Mouse (Mus musculus) forebrain, postnatal 0 days (tissue): ENCODE measurements around the gene Rsrc2. TPM values are rescaled to one million over a fixed set of nuclear protein-coding genes. Genes with fewer than 3 reads are reported as not detected.
"Not testable (repeated sequence)": the region's sequence is repeated elsewhere in the genome, so short reads cannot be mapped to it uniquely, and the experiment has no call there.

Experiments used
- ATAC-seq: fragments of 200-750 bp; cut with Nextera tagmentation; 2 replicates; pipeline ENCODE4 v1.8.0; 2017; ENCODE audit warnings: mild to moderate bottlenecking, moderate library complexity
- DNase-seq: peaks from one replicate; pipeline ENCODE4 v3.0.0-alpha.2; 2015
- H3K27ac ChIP-seq: fragments of 300-500 bp; sonication (generic); 2 replicates; pipeline ENCODE4 v1.5.1; 2014; ENCODE audit warnings: low read depth, mild to moderate bottlenecking, antibody characterized with exemption, low read length, moderate library complexity, mixed read lengths
- H3K27me3 ChIP-seq: fragments of 300-500 bp; sonication (generic); 2 replicates; pipeline ENCODE4 v1.6.1; 2014; ENCODE audit warnings: mild to moderate bottlenecking, low read length, mixed read lengths; ENCODE audit not compliant: insufficient read depth
- H3K36me3 ChIP-seq: fragments of 300-500 bp; sonication (generic); 2 replicates; pipeline ENCODE4 v1.6.1; 2014; ENCODE audit warnings: mild to moderate bottlenecking, moderate library complexity; ENCODE audit not compliant: insufficient read depth
- H3K4me1 ChIP-seq: fragments of 300-500 bp; sonication (generic); 2 replicates; pipeline ENCODE4 v1.6.1; 2014; ENCODE audit warnings: antibody characterized with exemption; ENCODE audit not compliant: insufficient read depth
- H3K4me2 ChIP-seq: fragments of 300-500 bp; sonication (generic); 2 replicates; pipeline ENCODE4 v1.6.1; 2014; ENCODE audit warnings: low read depth, mild to moderate bottlenecking, moderate library complexity
- H3K4me3 ChIP-seq: fragments of 300-500 bp; sonication (generic); 2 replicates; pipeline ENCODE4 v1.5.1; 2014; ENCODE audit warnings: low read depth, low read length, mixed read lengths
- H3K9ac ChIP-seq: fragments of 300-500 bp; sonication (generic); 2 replicates; pipeline ENCODE4 v1.6.1; 2014; ENCODE audit warnings: mild to moderate bottlenecking
- H3K9me3 ChIP-seq: fragments of 300-500 bp; sonication (generic); 2 replicates; pipeline ENCODE4 v1.6.1; 2016; ENCODE audit warnings: low read length
- CTCF ChIP-seq: sonication (generic); IDR thresholded peaks from 2 replicates; pipeline ENCODE4 v1.5.1; 2016; ENCODE audit warnings: antibody characterized with exemption, control low read depth, low read depth
- WGBS: fragments of 180-500 bp; shearing (Covaris S2); extraction: QIAGEN DNeasy Blood & Tissue Kit; methylation state at CpG from one replicate; pipeline ENCODE4 v1.1.7; 2014; 5-methylcytosine and 5-hydroxymethylcytosine counted together
- polyA plus RNA-seq: library from polyadenylated mRNA; unstranded; fragments of >200 nt; fragmentation: Nextera tagmentation; extraction: Ambion mirVana; gene quantifications from 2 replicates; pipeline ENCODE4 v1.2.1, GENCODE M21; 2015
- total RNA-seq: library from RNA; depleted of rRNA; stranded (reverse); fragments of >200 nt; gene quantifications from 2 replicates; pipeline ENCODE4 v1.2.3, GENCODE M21; 2014

Rsrc2 gene
- total and polyA plus RNA-seq, 2 experiments from 2014 or later = 118 to 126 TPM

- Histone ChIP-seq H3K4me2 (no peak overlapping the region), H3K9ac (no peak overlapping the region), H3K9me3 (no peaks in the 10 kb centered on the region), H3K4me3 (no peak overlapping the region), H3K27me3 (no peaks in the 10 kb centered on the region), H3K4me1 (no peaks in the 10 kb centered on the region), H3K27ac (no peak overlapping the region), H3K36me3 (no peaks in the 10 kb centered on the region)
- 95% methylated on average over 11 of the region's 11 CpGs for WGBS
- TF ChIP-seq CTCF = no peak
- ATAC-seq (no peak), DNase-seq (no peak)
Observed at GRCm38 (mm10) chr5:123765506-123765905, 16.3 kb upstream of the Rsrc2 start.

GRCm38 (mm10) chr5:123748339-123749064 is 712 bp downstream of the Rsrc2 start:
- WGBS = under 1% methylated on average over 18 of the region's 18 CpGs
- TF ChIP-seq CTCF = no peak
- Histone ChIP-seq H3K27ac (peak overlapping the region; percentile 99), H3K9me3 (no peaks in the 10 kb centered on the region), H3K4me3 (peak overlapping the region; percentile 94), H3K36me3 (peaks cover 13% of the 10 kb centered on the region), H3K4me2 (peak overlapping the region; percentile 70), H3K4me1 (peaks cover 13% of the 10 kb centered on the region), H3K27me3 (no peaks in the 10 kb centered on the region), H3K9ac (peak overlapping the region; percentile 91)
- ATAC-seq (no peak), DNase-seq (no peak)

GRCm38 (mm10) chr5:123747604-123748003 is 1.6 kb downstream of the Rsrc2 start:
- ATAC-seq = no peak
- TF ChIP-seq CTCF = no peak
- Histone ChIP-seq H3K9ac (peak overlapping the region; percentile 91), H3K27ac (no peak overlapping the region), H3K4me1 (peaks cover 13% of the 10 kb centered on the region), H3K36me3 (peaks cover 17% of the 10 kb centered on the region), H3K27me3 (no peaks in the 10 kb centered on the region), H3K9me3 (no peaks in the 10 kb centered on the region), H3K4me2 (peak overlapping the region; percentile 70), H3K4me3 (peak overlapping the region; percentile 94)
- WGBS = 9% methylated on average over 7 of the region's 7 CpGs
- DNase-seq = peak; percentile 14

GRCm38 (mm10) chr5:123746253-123746652 is 3.0 kb downstream of the Rsrc2 start:
- no peak for ATAC-seq
- H3K27me3 ChIP-seq = no peaks in the 10 kb centered on the region
- no peaks in the 10 kb centered on the region for H3K9me3 ChIP-seq
- TF ChIP-seq CTCF = no peak
- H3K4me2 ChIP-seq = peak overlapping the region; percentile 70
- H3K4me1 ChIP-seq = peaks cover 13% of the 10 kb centered on the region
- no peak overlapping the region for H3K27ac ChIP-seq
- H3K36me3 ChIP-seq = peaks cover 21% of the 10 kb centered on the region
- no peak for DNase-seq
- H3K9ac ChIP-seq = 0 out of 2 replicates have a peak overlapping the region, but pooled peaks have one; percentile 11
- no peak overlapping the region for H3K4me3 ChIP-seq

GRCm38 (mm10) chr5:123744358-123744757 is 4.9 kb downstream of the Rsrc2 start:
- Histone ChIP-seq H3K4me1 (peaks cover 13% of the 10 kb centered on the region), H3K4me2 (no peak overlapping the region), H3K4me3 (no peak overlapping the region), H3K9me3 (no peaks in the 10 kb centered on the region), H3K27me3 (no peaks in the 10 kb centered on the region), H3K27ac (no peak overlapping the region), H3K36me3 (peaks cover 30% of the 10 kb centered on the region), H3K9ac (no peak overlapping the region)
- ATAC-seq (no peak), DNase-seq (no peak)
- no peak for TF ChIP-seq CTCF
- 88% methylated on average over 2 of the region's 2 CpGs for WGBS

- 95% methylated on average over 2 of the region's 2 CpGs for WGBS
- H3K27ac ChIP-seq = no peak overlapping the region
- H3K27me3 ChIP-seq = no peaks in the 10 kb centered on the region
- TF ChIP-seq CTCF = no peak
- ATAC-seq (no peak), DNase-seq (no peak)
- H3K9me3 ChIP-seq = no peaks in the 10 kb centered on the region
- no peak overlapping the region for H3K4me2 ChIP-seq
- H3K9ac ChIP-seq = no peak overlapping the region
- H3K36me3 ChIP-seq = peaks cover 62% of the 10 kb centered on the region
- no peaks in the 10 kb centered on the region for H3K4me1 ChIP-seq
- H3K4me3 ChIP-seq = no peak overlapping the region
Observed at GRCm38 (mm10) chr5:123730981-123731380, 18.2 kb downstream of the Rsrc2 start.

GRCm38 (mm10) chr5:123723816-123724215 is 25.4 kb downstream of the Rsrc2 start:
- not testable (repeated sequence) for ATAC-seq

More at GRCm38 (mm10) chr5:123723816-123724215, 25.4 kb downstream of the Rsrc2 start:
- H3K4me1 ChIP-seq, H3K27ac ChIP-seq, DNase-seq, H3K27me3 ChIP-seq, H3K4me2 ChIP-seq, H3K9ac ChIP-seq, H3K9me3 ChIP-seq, H3K4me3 ChIP-seq: not testable (repeated sequence)
- WGBS = 92% methylated on average over 7 of the region's 7 CpGs
- peaks cover 15% of the 10 kb centered on the region; the same call in 1 of the 2 replicates for H3K36me3 ChIP-seq
